Mouse (Mus musculus) midbrain, embryonic 11.5 days (tissue): ENCODE results near the gene Ess2. TPM values are rescaled to one million over a fixed set of nuclear protein-coding genes. Genes with fewer than 3 reads are reported as not detected.

ENCODE experiments used
- ATAC-seq: fragments of 200-750 bp; cut with Nextera tagmentation; 2 replicates; pipeline ENCODE4 v1.8.0; 2017; ENCODE audit warnings: moderate TSS enrichment, moderate library complexity; ENCODE audit not compliant: low FRiP score
- DNase-seq: peaks from one replicate; pipeline ENCODE4 v3.0.0; 2015; ENCODE audit warnings: low spot score; ENCODE audit errors: missing footprints
- H3K27ac ChIP-seq: fragments of 300-500 bp; sonication (generic); 2 replicates; pipeline ENCODE4 v1.5.1; 2014; ENCODE audit warnings: low read depth, low read length
- H3K27me3 ChIP-seq: fragments of 300-500 bp; sonication (generic); 2 replicates; pipeline ENCODE4 v1.6.1; 2014; ENCODE audit warnings: mild to moderate bottlenecking, low read length, moderate library complexity, mixed read lengths; ENCODE audit not compliant: control insufficient read depth, insufficient read depth
- H3K36me3 ChIP-seq: fragments of 300-500 bp; sonication (generic); 2 replicates; pipeline ENCODE4 v1.6.1; 2014; ENCODE audit warnings: mild to moderate bottlenecking, low read length, moderate library complexity, mixed read lengths; ENCODE audit not compliant: control insufficient read depth, insufficient read depth
- H3K4me1 ChIP-seq: fragments of 300-500 bp; sonication (generic); 2 replicates; pipeline ENCODE4 v1.6.1; 2014; ENCODE audit warnings: low read length; ENCODE audit not compliant: control insufficient read depth, insufficient read depth
- H3K4me2 ChIP-seq: fragments of 300-500 bp; sonication (generic); 2 replicates; pipeline ENCODE4 v1.6.1; 2014; ENCODE audit warnings: mild to moderate bottlenecking, moderate library complexity
- H3K4me3 ChIP-seq: fragments of 300-500 bp; sonication (generic); 2 replicates; pipeline ENCODE4 v1.5.1; 2014; ENCODE audit warnings: low read depth, low read length
- H3K9ac ChIP-seq: fragments of 300-500 bp; sonication (generic); 2 replicates; pipeline ENCODE4 v1.6.1; 2014; ENCODE audit warnings: low read length
- H3K9me3 ChIP-seq: fragments of 300-500 bp; sonication (generic); 2 replicates; pipeline ENCODE4 v1.6.1; 2016; ENCODE audit warnings: low read length; ENCODE audit not compliant: control insufficient read depth
- WGBS: fragments of 180-500 bp; shearing (Covaris S2); extraction: QIAGEN DNeasy Blood & Tissue Kit; methylation state at CpG from one replicate; pipeline ENCODE4 v1.1.7; 2014; 5-methylcytosine and 5-hydroxymethylcytosine counted together
- polyA plus RNA-seq: library from polyadenylated mRNA; unstranded; fragments of >200 nt; fragmentation: Nextera tagmentation; extraction: Ambion mirVana; gene quantifications from 2 replicates; pipeline ENCODE4 v1.2.1, GENCODE M21; 2014

Gene Ess2
- polyA plus RNA-seq, 1 experiment from 2014 or later = 39.4 TPM

DNA sequence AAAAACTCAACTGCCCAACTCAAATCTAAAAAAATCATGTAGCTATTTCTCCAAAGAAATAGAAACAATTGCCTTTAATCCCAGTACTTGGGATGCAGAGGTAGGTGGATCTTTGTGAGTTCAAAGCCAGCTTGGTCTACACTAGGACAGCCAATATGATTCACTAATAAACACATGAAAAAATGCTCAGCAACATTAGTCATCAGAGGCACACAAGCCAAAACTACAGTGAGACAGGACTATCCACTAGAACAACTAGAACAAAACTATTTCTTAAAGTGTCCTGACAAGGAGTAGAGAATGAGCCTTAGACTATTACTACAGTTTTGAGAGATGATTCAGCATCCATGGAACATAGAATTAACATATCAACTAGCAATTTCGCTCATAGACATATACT lies 35.1 kb downstream of the Ess2 start:
- Histone ChIP-seq H3K4me2 (no peak overlapping the region), H3K9ac (no peak overlapping the region), H3K9me3 (no peaks in the 10 kb centered on the region), H3K27ac (no peak overlapping the region), H3K4me3 (no peak overlapping the region), H3K4me1 (no peaks in the 10 kb centered on the region), H3K36me3 (peaks cover 7% of the 10 kb centered on the region; the same call in 1 of the 2 replicates), H3K27me3 (no peaks in the 10 kb centered on the region)
- DNase-seq (no peak), ATAC-seq (no peak)
- WGBS = 96% methylated on average over 1 of the region's 1 CpGs

DNA sequence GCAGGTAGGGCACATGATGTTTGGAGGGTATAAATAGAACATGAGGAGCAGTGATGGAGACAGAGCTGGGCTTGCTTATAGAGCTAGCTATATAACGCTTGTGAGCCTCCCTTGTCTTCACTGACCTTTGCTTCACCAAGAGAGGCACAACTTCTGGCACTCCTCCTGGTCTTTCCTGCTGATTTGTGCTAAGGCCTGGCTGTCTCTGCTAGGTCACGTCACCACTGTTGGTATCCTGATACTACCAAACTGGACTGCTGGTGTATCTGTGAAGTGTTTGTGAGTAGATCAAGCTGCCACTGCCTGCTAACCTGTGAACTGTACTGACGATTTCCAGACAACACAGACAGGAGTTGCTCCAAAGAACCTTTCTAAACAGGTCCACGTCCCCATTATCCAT lies 36.0 kb downstream of the Ess2 start:
- peak; percentile 61 for DNase-seq
- ATAC-seq = no peak
- Histone ChIP-seq H3K4me2 (no peak overlapping the region), H3K9me3 (no peaks in the 10 kb centered on the region), H3K4me3 (no peak overlapping the region), H3K27me3 (no peaks in the 10 kb centered on the region), H3K9ac (no peak overlapping the region), H3K4me1 (no peaks in the 10 kb centered on the region), H3K36me3 (peaks cover 9% of the 10 kb centered on the region; the same call in 1 of the 2 replicates), H3K27ac (no peak overlapping the region)
- whole genome bisulfite sequencing = 92% methylated on average over 4 of the region's 4 CpGs

DNA sequence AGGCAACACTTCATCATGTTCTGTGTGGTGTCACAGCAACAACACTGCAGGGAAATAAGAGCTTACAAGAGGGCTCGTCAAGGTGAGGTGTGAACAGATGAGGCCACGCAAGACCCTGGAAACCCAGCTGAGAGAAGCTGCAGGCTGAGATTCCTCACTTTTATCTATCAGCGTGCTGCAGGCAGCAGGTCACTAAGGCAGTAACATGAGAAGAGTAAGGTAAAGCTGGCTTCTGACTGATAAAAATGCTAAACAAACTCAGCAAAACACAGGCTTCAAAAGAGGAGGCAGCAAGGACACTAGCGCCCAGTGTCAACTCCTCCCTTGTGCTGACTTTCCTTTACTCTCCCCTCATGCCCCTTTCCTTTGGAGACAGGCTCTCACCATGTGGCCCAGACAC lies 38.2 kb downstream of the Ess2 start:
- H3K9me3 ChIP-seq = no peaks in the 10 kb centered on the region
- H3K4me2 ChIP-seq = no peak overlapping the region
- no peaks in the 10 kb centered on the region for H3K4me1 ChIP-seq
- ATAC-seq (no peak), DNase-seq (peak; percentile 47)
- no peak overlapping the region for H3K9ac ChIP-seq
- no peak overlapping the region for H3K4me3 ChIP-seq
- H3K36me3 ChIP-seq = peaks cover 10% of the 10 kb centered on the region; the same call in 1 of the 2 replicates
- no peaks in the 10 kb centered on the region for H3K27me3 ChIP-seq
- WGBS = 78% methylated on average over 4 of the region's 4 CpGs
- no peak overlapping the region for H3K27ac ChIP-seq

DNA sequence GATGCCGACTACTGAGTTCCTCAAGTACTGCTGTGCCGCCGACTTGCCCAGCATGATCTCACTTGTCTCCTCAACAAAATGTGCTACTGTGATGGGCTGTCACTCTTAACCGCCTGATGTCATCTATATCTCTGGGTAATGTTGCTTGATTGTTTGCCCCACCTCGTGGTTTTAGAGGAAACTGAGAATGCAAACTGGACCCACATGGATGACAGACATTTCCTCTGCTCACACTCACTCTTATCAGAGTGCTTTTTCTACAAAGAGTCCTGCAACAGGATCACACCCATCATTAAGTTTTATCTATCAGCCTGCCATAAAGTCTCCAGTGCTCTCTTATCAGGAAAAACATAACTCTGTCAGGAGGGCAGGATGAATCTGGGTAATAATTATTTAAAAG lies 39.9 kb downstream of the Ess2 start:
- H3K36me3 ChIP-seq = peaks cover 10% of the 10 kb centered on the region; the same call in 1 of the 2 replicates
- no peak overlapping the region for H3K4me3 ChIP-seq
- H3K4me1 ChIP-seq = no peaks in the 10 kb centered on the region
- WGBS = 90% methylated on average over 5 of the region's 5 CpGs
- H3K27me3 ChIP-seq = no peaks in the 10 kb centered on the region
- no peaks in the 10 kb centered on the region for H3K9me3 ChIP-seq
- no peak overlapping the region for H3K4me2 ChIP-seq
- H3K27ac ChIP-seq = no peak overlapping the region
- no peak for ATAC-seq
- peak; percentile 44 for DNase-seq
- no peak overlapping the region for H3K9ac ChIP-seq

DNA sequence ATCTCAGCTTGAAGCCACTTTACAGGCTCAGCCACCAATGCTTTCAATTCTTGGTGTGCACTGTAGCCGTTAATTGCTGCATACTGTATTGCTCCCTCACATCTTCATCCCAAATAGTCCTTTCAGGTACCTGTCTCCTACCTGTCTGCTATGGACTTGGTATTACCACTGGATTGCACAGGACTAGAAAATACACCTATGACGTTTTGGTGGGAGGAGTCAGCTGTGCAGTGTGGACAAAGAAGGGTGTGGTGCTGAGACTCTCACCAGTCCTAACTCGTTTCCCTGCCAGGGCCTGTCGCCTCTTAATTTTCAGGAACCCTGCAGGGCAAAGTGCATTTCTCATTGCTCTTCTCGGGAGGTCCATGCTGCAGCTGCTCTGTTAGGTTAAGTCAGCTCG lies 45.4 kb downstream of the Ess2 start:
- Histone ChIP-seq H3K9me3 (no peaks in the 10 kb centered on the region), H3K27me3 (no peaks in the 10 kb centered on the region), H3K4me3 (no peak overlapping the region), H3K4me2 (no peak overlapping the region), H3K4me1 (peaks cover 4% of the 10 kb centered on the region; the same call in 1 of the 2 replicates), H3K27ac (no peak overlapping the region), H3K9ac (no peak overlapping the region), H3K36me3 (peaks cover 4% of the 10 kb centered on the region; the same call in 1 of the 2 replicates)
- ATAC-seq (no peak), DNase-seq (no peak)
- WGBS = 82% methylated on average over 6 of the region's 6 CpGs

DNA sequence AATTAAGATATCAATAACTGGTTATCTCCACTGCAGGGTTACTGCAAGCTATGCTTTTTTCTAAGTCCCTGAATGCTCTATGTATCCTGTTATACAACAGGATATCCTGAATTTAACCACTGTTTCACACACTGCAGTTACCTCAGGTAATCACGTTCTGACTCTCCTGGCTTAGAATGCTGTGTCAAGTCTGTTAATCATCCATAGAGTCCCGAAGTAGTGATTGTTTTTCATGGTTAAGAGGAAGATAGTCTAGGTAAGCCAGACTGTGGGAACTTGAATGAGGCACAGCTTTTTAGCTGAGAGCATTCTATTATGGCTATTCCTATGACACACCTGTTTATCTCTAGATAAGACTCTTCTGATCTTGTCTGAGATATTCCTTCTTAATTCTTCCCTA lies 45.9 kb downstream of the Ess2 start:
- peaks cover 4% of the 10 kb centered on the region; the same call in 1 of the 2 replicates for H3K4me1 ChIP-seq
- H3K9ac ChIP-seq = no peak overlapping the region
- H3K36me3 ChIP-seq = peaks cover 3% of the 10 kb centered on the region; the same call in 1 of the 2 replicates
- no peak overlapping the region for H3K4me2 ChIP-seq
- ATAC-seq = no peak
- H3K4me3 ChIP-seq = no peak overlapping the region
- 91% methylated on average over 2 of the region's 2 CpGs for WGBS
- no peak for DNase-seq
- no peaks in the 10 kb centered on the region for H3K9me3 ChIP-seq
- no peak overlapping the region for H3K27ac ChIP-seq
- no peaks in the 10 kb centered on the region for H3K27me3 ChIP-seq

DNA sequence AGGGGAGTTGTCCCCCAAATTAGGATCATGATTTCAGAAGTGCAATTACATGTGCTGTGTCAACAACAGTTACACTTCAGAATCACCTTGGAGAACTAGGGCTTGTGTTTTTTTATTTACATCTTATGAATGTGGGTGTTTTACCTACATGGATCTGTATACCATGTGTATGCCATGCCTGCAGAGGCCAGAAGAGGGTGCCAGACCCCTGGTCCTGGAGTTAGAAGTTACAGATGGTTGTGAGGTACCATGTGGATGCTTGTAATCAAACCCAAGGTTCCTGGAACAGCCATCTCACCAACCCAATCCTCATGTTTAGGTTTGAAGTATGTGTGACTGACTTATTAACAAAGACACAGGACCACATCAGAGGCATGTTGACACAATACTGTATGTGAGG lies 52.6 kb downstream of the Ess2 start:
- DNase-seq (no peak), ATAC-seq (no peak)
- H3K27ac ChIP-seq = no peak overlapping the region
- H3K9ac ChIP-seq = no peak overlapping the region
- no peaks in the 10 kb centered on the region for H3K27me3 ChIP-seq
- H3K36me3 ChIP-seq = peaks cover 24% of the 10 kb centered on the region
- H3K4me3 ChIP-seq = no peak overlapping the region
- H3K9me3 ChIP-seq = no peaks in the 10 kb centered on the region
- H3K4me1 ChIP-seq = peaks cover 4% of the 10 kb centered on the region; the same call in 1 of the 2 replicates
- no peak overlapping the region for H3K4me2 ChIP-seq

DNA sequence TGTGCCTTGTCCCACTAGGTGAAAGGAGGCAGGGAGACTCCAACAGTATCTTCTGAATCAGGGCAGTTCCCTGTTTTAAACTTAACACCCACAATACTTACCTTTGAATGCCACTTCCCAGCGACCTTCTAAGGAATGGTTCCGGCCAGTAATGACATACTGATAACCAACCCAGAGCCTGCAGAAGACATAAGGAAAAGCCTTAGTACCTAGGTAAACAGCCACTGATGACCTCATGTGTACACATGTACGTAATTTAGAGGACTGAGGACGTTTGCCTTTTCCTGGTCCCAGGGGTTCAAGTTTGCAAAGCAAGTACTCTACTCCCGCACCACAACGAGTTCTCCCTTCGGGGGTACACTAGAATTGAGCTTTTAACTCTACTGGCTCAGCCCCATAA lies 54.0 kb downstream of the Ess2 start:
- DNase-seq (no peak), ATAC-seq (no peak)
- Histone ChIP-seq H3K27me3 (no peaks in the 10 kb centered on the region), H3K9ac (no peak overlapping the region), H3K4me3 (no peak overlapping the region), H3K4me2 (no peak overlapping the region), H3K4me1 (peaks cover under 1% of the 10 kb centered on the region; the same call in 1 of the 2 replicates), H3K9me3 (no peaks in the 10 kb centered on the region), H3K27ac (no peak overlapping the region), H3K36me3 (peaks cover 27% of the 10 kb centered on the region)
- WGBS = 90% methylated on average over 7 of the region's 7 CpGs

DNA sequence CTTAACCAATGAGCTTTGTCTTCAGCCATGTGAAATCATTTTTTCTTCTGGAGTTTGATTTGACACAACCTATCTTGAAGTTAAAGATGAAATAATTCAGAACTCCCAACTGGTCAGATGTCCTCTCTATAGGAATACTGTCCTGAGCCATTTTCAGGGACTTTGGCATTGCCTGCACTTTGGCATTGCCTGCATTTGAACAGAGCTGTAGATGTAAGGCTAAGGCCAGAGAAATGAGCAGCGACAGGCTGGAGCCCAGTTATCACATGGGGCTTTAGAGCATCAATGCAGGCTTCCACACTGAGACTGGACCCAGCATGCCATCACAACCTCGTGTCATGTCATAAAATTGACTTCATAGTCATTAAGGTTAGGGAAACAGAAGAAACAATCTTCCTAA lies 57.9 kb downstream of the Ess2 start:
- H3K4me2 ChIP-seq = no peak overlapping the region
- H3K27me3 ChIP-seq = no peaks in the 10 kb centered on the region
- no peaks in the 10 kb centered on the region for H3K4me1 ChIP-seq
- no peaks in the 10 kb centered on the region for H3K9me3 ChIP-seq
- no peak for DNase-seq
- WGBS = 92% methylated on average over 2 of the region's 2 CpGs
- no peak overlapping the region for H3K4me3 ChIP-seq
- no peak overlapping the region for H3K9ac ChIP-seq
- ATAC-seq = no peak
- no peak overlapping the region for H3K27ac ChIP-seq
- H3K36me3 ChIP-seq = peaks cover 33% of the 10 kb centered on the region

DNA sequence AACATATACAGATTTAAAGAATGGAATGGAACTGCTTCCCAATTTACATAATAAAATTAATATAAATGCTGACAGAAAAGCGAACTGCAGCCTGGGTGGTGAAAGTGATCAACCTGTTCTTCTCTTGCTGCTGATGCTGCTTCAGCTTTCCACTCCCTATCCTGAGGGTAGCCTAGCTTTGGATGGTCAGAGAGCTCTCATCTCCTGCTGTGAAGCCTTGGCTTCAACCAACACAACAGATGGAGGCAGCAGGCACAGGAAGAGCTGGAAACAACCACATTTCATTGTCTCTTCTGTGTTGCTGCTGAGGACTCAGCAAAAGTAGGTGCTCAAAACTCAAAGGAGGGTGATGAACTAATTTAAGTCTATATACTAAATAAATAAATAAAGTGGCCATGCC lies 59.3 kb downstream of the Ess2 start:
- Histone ChIP-seq H3K9me3 (no peaks in the 10 kb centered on the region), H3K27ac (no peak overlapping the region), H3K27me3 (no peaks in the 10 kb centered on the region), H3K4me3 (no peak overlapping the region), H3K9ac (no peak overlapping the region), H3K4me2 (no peak overlapping the region), H3K4me1 (no peaks in the 10 kb centered on the region), H3K36me3 (peaks cover 22% of the 10 kb centered on the region)
- 95% methylated on average over 1 of the region's 1 CpGs for WGBS
- no peak for DNase-seq
- no peak for ATAC-seq
